Mouse (Mus musculus) heart, postnatal 14 days (tissue): Measurements from ENCODE around the gene Hapln1. TPM values are rescaled to one million over a fixed set of nuclear protein-coding genes. Genes with fewer than 3 reads are reported as not detected.

ENCODE experiments used
- DNase-seq, 2 experiments: peaks; one replicate each; pipeline ENCODE4 v3.0.0; 2021 to 2022
- intact Hi-C: fragments of 180-260 bp; cut with DNase I; formaldehyde crosslinking; loops from one replicate; pipeline ENCODE4 v1.15.1; 2025
- long read RNA-seq, 2 experiments: library from polyadenylated mRNA; stranded (forward); transcript quantifications; one replicate each; pipeline ENCODE4 v2.0.0; 2021
- total RNA-seq, 2 experiments: library from RNA; stranded (reverse); gene quantifications; 2 replicates each; pipeline ENCODE4 v1.2.3; 2021

Gene Hapln1
- under 1 TPM; 0.44 to 0.45 TPM for total RNA-seq
- long read RNA-seq, experiment 1: 0 reads
- long read RNA-seq, experiment 2, full-length matches to known transcripts: 1 of 1 reads
- long read RNA-seq, experiment 2, partial matches to known transcripts: 0 of 1 reads
- long read RNA-seq, experiment 2, other reads (novel, unspliced or antisense): 0 of 1 reads

DNA sequence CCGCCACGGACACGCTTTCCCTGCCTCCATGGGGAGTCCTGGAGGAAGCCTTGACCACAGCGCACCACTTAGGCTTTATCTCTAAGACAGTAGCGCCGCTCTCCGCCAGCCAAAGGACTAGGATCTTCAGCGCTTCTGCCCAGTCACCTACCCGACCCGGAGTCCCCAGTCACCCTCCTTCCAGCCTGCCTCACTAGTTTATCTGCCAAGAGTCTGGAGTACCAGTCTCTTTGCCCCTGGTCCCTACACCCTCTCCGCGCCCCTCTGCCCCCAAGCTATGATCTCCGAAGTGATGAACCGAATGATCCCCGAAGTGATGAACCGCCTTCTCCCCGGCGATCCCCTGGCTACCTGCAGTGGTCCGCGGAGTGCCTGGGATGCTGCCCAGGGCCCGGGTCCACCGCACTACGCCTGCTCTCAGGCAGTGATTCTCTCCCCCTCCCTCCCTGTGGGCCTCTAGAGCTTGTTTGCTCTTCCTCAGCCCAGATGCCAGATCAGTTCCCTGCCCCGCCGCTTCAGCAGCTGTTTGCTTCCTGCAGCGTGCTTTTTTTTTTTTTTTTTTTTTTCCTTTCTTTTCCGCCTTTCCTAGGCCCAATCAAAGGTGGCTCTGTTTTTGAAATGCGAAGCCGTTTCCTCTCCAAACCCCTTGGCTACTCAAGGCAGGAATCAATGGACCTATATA lies at the start of gene Hapln1:
TSS of gene Hapln1 (plus strand) at position 592 of the 682 bp plus-strand sequence.
- DNase-seq: peak in 1 of 2 experiments; percentile 15
- intact Hi-C loops: no loop called here

DNA sequence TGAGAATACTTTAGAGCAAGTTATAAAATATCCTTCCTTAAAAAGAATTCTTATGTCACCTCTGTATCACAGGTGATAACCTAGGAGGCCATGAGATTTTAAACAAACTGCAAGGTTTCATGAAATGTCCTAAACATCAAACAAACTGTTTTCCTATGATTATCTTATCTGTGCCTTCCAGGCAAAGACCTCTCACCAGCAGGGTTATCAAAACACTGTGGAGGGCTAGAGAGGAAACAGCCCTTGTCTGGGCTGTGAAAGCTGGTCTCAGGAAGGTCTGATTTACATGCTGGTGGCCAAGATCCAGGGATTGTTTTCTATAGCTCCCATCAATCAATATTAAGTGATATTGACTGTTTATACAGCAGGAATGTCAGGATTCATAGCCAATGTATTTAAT lies 46.4 kb upstream of the Hapln1 start:
- intact Hi-C loops: no loop called here
- DNase-seq: no peak

DNA sequence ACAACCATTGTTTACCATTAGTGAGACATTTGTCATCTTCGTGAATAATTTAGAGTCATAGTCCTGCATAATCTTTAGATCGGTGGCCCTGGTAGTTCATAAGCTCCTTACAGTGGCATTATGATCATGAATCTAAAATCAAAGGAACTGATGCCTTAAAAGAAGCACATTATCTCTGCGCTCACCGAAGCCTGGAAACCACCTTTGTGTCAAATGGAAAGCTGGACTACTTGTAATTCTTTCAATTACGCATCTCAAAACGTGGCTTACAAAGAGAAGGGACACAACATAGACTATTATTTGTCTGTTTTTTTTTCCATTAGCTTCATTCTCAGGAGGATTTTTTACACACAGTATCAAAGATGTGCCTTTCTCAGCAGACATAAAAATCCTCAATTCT lies 45.9 kb upstream of the Hapln1 start:
- no peak for DNase-seq
- intact Hi-C loops: no loop called here

DNA sequence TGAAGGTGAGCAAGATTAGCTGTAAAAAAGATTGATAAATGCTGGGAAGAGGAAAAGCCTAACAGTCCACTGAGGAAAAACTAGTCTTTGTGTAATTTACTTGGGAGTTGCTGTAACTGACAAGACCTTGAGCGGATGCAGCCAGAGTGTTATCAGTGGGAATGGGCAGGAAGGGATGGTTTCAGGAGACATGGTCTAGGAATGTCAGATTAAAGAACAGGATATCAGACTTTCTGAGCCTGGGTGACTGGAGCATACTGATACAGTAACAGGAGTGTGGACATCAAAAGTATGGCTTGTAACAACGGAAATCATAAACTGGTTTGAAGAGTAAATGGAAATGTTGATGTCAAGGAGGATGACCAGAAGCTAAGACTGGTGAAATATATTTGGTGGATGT lies 43.0 kb upstream of the Hapln1 start:
- intact Hi-C loops: no loop called here
- no peak for DNase-seq

DNA sequence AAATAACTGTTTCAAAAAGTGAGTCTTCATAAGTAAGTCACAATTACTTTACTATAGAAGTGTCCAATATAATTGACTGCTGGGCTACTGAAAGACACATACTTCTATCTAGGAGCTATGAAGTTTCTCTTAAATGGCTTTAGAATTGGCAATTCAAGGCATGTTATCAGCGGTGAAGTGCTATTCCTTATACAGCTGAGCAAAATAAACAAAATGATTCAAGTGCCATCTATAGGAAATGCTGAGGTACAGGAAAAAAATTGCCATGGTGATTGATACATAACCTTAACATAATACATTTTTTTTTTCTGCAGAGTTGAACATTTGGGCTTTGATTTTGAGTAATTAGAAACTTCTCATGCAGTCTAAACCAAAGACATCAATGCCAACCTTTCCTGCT lies 40.2 kb upstream of the Hapln1 start:
- intact Hi-C loops: no loop called here
- DNase-seq: no peak

DNA sequence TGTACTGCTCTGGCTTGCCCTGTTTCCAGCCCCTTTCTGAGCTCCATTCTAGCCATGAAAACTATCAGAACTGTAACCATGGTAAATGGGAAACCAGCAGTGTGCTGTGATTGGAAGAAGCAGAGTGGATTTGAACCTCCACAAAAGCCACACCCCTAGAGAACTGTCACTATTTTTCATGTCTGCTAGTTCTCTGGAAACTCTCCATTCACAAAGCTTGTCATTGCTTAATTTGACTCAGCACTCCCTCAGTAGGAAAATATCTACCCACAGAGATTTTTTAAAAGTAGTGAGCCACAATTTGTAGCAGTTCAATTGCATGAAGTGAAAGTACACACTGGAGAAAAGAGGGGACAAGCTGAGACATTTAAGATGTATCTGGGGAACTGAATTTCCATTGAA lies 18.1 kb upstream of the Hapln1 start:
- DNase-seq: no peak
- intact Hi-C loops: no loop called here

DNA sequence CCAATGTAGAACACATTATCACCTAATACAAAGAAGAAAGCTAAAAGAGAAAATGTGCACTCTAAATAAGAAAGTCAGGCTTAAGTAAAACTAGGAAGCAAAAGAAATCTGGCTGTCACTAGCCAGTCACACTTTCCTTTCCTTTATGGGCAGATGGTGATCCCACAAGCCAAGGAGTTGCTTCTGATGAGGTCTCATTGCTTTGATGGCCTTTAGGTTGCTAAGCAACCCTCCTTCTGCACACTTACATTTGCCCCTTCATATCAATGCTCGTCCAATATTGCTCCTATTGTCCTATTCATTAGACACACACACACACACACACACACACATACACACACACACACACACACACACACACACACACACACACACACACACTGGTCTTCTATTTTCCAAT lies 10.9 kb upstream of the Hapln1 start:
- intact Hi-C loops: no loop called here
- no peak for DNase-seq

DNA sequence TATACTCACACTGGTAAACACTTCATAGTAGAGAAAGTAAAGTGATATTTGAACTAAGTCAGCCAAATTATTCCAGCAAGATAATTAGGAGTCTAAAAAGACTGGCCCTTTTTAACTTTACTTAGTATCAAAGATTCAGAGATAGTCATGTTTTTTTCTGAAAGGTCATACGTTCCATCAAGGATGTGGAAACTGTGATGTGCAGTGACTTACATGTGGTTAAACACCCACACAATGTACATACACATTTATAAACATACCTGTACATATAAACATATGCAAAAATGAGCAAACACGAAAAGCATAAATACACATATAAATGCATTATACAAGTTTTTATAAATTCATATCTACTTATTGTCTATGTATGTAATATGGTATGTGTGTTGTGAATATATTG lies 9.2 kb upstream of the Hapln1 start:
- intact Hi-C loops: no loop called here
- DNase-seq: no peak

DNA sequence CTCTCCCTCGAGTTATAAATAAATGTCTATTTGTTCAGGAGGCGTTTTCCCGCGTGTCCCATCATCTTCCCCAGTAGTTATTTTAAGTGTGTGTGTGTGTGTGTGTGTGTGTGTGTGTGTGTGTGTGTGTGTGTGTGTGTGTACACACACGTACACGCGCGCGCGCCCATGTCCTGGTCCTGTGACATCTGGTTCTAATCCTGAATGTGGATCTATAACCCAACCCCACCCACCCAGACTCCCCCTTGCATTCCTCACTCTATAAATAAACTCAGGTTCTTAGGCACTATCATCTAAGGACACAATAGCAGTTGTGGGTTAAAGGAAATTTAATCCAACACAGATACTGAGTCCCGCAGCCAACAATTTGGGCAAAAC lies 280 bp downstream of the Hapln1 start:
- DNase-seq: no peak
- intact Hi-C loops: no loop called here

DNA sequence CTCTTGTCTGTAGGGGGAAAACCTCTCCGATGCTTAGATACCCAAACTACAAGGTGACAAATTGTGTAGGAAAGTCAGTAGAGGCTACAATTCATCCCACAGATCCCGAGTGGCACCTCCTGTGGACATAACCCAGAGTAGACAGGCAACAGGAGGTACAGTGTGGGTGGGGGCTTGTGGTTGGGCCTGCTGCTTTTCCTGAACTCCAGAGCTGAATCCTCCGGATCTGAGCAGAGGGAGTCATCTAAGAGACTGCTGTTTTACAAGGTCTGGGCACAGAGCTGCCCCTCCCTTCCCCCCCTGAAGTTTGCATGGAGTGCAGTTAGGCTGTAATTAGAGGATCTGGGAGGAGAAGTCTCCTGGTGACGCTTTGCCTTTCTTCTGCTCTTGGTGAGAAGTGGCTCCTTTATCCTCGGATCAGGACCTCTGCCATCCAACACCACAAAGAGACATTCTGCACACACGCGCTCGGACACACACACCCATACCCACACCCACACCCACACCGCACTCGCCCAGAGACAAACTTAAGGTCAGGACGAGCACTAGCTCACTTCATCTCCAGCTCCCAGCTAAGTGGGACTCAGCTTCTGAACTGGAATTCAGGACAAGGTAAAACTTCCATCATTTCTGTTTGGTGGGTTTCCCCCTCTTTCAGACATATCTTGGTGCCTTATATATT lies 846 bp downstream of the Hapln1 start:
- intact Hi-C loops: no loop called here
- no peak for DNase-seq

DNA sequence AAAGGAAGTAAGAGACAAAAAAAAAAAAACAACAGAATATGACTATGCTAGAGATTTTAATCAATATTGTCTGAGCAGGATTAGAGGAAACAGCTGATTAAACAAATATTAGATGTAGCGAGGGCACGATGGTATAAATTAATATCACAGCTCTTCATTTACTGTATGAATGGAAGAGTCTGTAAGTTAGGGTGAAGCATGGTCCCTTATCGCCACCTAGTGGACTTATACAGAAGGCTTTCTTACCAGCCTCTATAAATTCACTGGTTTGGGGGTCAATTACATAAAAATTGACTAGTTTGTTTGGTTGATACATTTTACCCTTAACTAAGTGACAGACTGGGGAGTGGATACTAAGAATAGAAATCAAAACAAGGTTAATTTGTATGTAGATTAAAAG lies 3.4 kb downstream of the Hapln1 start:
- intact Hi-C loops: no loop called here
- DNase-seq: peak in 1 of 2 experiments; percentile 47

DNA sequence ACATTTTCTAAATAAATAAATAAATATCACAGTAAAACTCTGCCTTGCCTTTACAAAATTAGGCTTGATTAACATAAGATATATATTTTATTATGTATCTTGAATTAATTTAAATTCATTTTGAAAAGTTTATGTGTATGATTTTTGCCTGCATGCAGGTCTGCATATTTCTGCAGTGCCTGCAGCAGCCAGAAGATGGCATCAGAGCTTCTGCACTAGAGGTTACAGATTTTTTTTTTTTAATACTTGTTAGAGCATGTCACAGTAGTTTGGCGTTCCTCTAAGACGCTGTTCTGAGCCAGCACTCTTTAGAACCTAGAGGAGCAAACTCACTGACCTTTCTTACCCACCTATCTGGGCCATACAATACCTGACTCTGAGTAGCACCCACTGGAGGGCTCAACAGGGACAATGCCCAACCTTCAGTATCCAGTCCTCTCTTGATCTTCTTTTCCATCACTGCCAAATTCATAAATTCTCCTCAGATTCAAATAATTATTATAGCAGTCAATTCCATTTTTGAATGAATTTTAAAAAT lies 8.7 kb downstream of the Hapln1 start:
- intact Hi-C loops: loop anchor here (2.0 to 5.0 kb wide), 3 partner anchors 89 to 1339 kb away; no protein-coding TSS in a partner anchor
- DNase-seq: peak; percentile 47 to 68

DNA sequence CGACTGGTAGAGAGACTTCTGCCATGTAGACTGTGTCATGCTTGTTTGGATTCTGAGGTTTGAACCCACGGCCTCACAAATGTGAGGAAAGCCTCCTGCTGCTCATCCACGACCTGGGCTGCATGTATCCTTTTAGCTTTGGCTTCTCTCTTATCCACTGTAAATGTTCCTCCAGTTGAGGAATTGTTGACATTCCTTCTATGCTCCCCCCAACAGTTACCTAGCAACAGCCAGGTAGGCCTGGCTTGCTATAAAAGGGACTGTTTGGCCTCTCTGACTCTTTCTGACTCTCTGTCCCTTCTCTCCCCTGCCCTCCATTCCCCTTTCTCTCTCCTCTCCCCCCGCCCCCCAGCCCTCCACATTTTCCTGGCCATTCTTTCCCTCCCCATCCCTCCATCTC lies 9.9 kb downstream of the Hapln1 start:
- intact Hi-C loops: loop anchor here (2.0 to 5.0 kb wide), 3 partner anchors 87 to 1338 kb away; no protein-coding TSS in a partner anchor
- no peak for DNase-seq

DNA sequence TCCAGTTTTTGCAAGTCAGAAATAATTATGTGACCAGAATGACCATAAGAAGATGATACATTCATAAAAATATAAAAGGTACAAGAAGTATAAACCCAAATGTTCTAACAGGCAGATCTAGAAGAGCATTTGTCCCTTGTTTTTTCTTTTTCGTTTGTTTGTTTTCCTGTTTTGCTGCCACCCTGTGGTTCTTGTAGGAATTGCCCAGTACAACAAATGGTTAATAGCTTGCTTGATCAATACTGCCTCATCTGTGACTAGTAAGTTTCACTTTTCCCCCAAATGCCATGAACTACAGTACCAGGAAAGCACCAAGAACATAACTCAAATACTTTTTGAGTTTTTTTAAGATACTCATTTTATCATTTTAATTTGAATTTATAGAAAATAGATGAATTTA lies 11.9 kb downstream of the Hapln1 start:
- DNase-seq: no peak
- intact Hi-C loops: no loop called here

DNA sequence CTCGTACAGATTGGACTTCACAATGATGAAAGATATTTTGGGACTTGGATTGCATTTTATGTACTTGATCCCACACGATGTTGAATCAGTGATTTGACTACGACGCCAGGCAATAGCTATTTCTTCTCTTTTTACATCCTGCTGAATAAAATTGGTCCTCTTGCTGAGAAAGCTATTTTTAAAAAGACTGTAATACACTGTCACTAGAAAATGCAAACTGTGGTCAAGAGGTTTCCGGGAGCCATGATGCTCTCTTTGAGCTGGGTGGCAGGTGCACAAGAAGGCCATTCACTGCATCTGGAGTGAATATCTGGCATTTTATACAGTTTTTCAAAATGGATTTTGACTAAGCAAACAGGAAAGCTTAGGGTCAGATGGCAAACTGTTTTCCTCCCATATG lies 24.9 kb downstream of the Hapln1 start:
- DNase-seq: no peak
- intact Hi-C loops: no loop called here

DNA sequence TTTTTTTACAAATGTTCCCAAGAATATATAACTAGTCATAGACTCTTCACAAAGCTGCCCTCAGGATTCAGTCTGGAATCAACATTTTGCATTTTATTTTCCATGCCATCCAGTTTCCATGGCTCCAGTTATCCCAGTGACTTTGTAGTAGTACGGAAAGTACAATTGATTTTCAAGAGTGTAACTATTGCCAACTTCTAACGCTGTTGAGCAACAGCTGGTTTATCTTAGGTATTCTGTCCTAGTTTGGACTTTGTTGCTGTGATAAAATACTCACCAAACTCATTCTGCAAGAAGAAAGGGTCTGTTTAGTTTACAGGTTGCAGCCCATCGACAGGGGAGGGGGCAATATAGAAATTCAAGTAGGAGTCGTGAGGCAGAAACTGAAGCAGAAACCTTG lies 26.7 kb downstream of the Hapln1 start:
- intact Hi-C loops: no loop called here
- no peak for DNase-seq

DNA sequence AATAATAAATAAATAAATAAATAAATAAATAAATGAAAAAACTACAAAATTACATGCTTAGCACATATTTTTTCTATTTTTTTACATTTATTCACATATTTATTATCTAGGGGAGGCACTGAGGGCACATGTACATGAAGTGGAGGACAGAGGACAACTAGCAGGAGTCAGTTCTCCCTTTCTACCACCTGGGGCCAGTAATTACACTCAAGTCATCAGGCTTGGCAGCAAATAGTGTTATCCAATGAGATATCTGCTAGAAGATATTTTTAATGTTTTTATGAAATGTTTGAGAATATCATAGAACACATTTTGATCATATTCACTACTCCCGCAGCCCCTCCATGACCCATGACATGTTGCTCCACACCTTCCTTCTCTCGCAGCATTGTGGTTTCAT lies 39.5 kb downstream of the Hapln1 start:
- intact Hi-C loops: no loop called here

DNA sequence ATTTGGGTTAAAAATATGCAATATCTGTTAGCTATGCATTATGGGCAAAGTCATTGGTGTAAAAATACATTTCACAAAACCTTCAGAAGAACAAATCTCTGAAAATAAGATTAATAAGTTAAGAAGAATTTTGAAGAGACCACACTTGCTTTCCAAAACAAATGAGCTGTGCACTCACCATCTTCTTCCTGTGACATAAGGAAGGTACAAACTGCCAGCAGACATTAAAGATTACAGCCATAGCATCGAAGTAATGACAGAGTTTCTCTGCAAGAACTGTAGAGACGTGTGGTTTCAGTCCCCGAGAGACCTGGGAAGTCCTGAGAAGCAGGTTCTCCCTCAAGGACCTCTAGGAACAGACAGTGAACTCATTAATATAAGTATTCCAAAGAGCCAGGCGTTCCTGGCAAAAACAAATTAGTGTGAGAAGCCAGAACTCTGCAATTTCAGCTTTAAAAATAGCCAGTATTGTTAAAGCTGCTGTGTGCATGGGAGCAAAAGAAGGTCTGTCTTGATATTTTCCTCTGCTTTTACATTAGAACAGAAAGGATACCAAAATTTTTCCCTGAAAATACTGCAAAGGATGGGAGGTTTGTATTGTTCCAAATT lies 43.6 kb downstream of the Hapln1 start:
- intact Hi-C loops: no loop called here
- no peak for DNase-seq

More for the DNA sequence above, 39.5 kb downstream of the Hapln1 start:
- DNase-seq: no peak

DNA sequence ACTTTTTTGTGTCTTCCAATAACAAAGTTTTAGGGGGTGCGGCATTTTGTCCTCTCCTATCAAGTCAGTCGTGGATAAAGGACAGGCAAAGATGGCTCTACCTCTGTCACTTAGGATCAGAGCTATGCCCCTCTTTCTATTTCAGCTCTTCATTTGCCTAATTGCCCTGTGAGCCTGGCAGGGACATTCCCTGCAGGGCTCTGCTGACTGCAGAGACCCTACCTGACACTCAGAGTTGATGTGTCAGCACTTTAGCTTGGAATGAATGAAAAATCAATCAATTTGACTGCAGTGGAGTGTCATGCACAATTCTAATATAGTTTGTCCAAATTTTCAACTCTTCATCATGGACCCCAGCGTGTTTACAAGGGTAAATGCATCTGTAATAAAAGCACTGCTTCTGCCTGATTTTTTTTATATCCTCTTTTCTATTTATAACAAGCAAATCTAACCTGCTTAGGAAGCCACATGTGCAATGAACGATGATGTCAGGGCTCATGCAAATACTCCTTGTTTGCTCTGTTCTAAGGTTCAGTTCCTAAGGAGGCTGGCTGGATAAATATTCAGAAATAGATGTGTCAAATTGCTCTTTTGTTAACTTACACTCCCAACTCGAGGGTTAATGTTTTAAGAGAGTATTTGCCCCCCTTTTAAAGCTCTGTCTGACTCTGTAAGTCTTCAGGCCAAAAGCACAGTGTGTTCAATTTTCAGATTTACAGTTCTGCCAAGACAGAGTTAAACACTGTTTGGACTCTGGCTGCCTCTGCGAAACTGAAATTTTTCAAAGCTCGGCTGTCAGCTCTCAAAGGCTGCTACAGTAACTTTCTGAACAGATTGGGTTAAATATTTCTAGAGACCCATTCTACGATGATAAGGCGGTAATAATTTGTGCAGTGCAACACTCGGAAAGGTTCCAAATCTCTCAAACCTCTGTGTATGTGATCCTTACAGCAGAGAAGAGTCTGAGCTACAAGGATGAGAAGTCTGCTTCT lies 44.4 kb downstream of the Hapln1 start:
- DNase-seq: no peak
- intact Hi-C loops: no loop called here

DNA sequence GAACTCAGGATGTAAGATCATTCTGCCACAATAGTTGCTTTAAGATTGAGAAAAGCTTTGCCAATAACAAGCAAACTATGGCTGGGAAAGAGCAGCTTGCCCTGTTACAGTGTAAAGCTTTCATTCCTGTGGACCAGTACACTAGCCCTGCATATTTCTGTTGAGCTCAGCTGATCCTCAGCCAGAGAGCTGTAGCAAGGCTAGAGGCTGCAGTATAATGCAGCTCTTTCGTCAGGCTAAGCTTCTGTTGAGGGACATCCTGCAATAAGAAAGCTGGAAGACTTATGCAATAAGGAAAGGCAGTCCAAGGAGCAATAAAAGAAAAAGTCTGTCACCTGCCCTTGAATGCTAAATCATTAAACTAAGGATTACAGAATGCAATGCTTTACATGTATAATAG lies 45.5 kb downstream of the Hapln1 start:
- intact Hi-C loops: no loop called here

More for the DNA sequence above, 45.5 kb downstream of the Hapln1 start:
- DNase-seq: no peak
